Mouse (Mus musculus) small intestine, adult 2 months (tissue): ENCODE data around the gene Zc3h14. TPM values are rescaled to one million over a fixed set of nuclear protein-coding genes. Genes with fewer than 3 reads are reported as not detected.

Experiments used
- H3K27ac ChIP-seq: fragments of 200-500 bp; 2 replicates; pipeline ENCODE4 v1.5.1; 2012; ENCODE audit warnings: low read depth, low read length, control low read depth, inconsistent platforms; ENCODE audit not compliant: insufficient read depth
- H3K27me3 ChIP-seq: fragments of 200-500 bp; 2 replicates; pipeline ENCODE4 v1.6.1; 2012; ENCODE audit warnings: mild to moderate bottlenecking, moderate library complexity, low read length, inconsistent platforms; ENCODE audit not compliant: control insufficient read depth, insufficient read depth
- H3K36me3 ChIP-seq: fragments of 200-500 bp; 2 replicates; pipeline ENCODE4 v1.6.1; 2012; ENCODE audit warnings: mild to moderate bottlenecking, low read length, control low read depth, inconsistent platforms; ENCODE audit not compliant: control insufficient read depth, insufficient read depth
- H3K4me1 ChIP-seq: fragments of 200-500 bp; 2 replicates; pipeline ENCODE4 v1.6.1; 2012; ENCODE audit warnings: low read length, inconsistent platforms, mixed read lengths; ENCODE audit not compliant: control insufficient read depth, insufficient read depth, insufficient read length
- H3K4me3 ChIP-seq: fragments of 200-500 bp; 2 replicates; pipeline ENCODE4 v1.5.1; 2012; ENCODE audit warnings: low read depth, mild to moderate bottlenecking, control low read depth, inconsistent platforms, low read length, moderate library complexity
- CTCF ChIP-seq: fragments of 200-500 bp; IDR thresholded peaks from 2 replicates; pipeline ENCODE4 v1.5.1; 2012; ENCODE audit warnings: low read depth, mild to moderate bottlenecking, control low read depth, inconsistent platforms, low read length, moderate library complexity, mixed read lengths; ENCODE audit not compliant: insufficient replicate concordance, insufficient read length; ENCODE audit errors: extremely low read depth
- POLR2A ChIP-seq: fragments of 200-500 bp; IDR thresholded peaks from 2 replicates; pipeline ENCODE4 v1.6.1; 2012; ENCODE audit warnings: low read depth, mild to moderate bottlenecking, control low read depth, inconsistent platforms, low read length, moderate library complexity
- WGBS: fragments of 180-500 bp; shearing (Covaris S2); methylation state at CpG from one replicate; pipeline ENCODE4 v1.1.7; 2018; 5-methylcytosine and 5-hydroxymethylcytosine counted together
- polyA plus RNA-seq: library from polyadenylated mRNA; depleted of rRNA; stranded (reverse); fragments of >200 nt; gene quantifications from 2 replicates; pipeline ENCODE4 v1.2.3, GENCODE M21; 2012

The Zc3h14 gene
- polyA plus RNA-seq, 1 experiment, result 14.8 TPM

DNA sequence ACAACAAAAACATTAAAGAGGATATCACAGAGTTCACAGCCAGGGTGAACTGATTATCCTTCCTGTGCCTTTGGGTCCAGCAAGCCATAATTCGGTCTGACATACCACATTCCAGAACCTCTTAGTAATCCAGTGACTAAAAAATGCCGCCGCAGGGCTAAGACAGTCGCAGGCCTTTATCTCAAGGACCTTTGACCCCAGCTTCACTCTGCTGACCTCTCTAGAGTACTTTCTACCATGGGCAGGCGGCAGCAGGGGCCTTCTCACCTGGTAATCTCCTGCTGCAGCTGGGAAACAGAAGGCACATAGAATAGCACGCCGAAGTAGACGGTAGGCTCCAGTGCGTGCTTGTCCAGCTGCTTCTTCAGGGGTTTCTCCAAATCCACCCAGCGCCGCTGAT, 32.0 kb upstream of the Zc3h14 start:
- peak overlapping the region; percentile 80 for H3K27ac ChIP-seq
- 23% methylated on average over 11 of the region's 11 CpGs for WGBS

DNA sequence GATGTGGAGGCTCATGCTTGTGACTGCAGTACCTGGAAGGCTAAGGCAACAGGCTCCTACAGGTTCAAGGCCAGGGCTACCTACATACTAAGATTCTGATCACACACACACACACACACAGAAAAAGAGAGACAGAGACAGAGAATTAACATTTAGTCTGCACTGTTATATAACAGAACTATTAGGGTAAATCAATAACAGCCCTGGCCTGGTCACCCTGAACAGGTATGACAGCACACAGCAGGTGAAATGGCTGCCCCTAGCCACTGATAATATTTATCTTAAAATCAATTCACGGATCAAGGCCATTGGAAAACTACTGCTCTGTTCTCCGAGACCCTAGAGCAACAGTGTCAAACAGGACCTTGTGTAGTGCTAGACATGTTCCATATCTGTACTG, 30.6 kb upstream of the Zc3h14 start:
- Histone ChIP-seq H3K27ac (0 out of 2 replicates have a peak overlapping the region, but pooled peaks have one; percentile 18), H3K36me3 (no peaks in the 10 kb centered on the region), H3K4me3 (no peak overlapping the region), H3K4me1 (peaks cover 15% of the 10 kb centered on the region; the same call in 1 of the 2 replicates), H3K27me3 (no peaks in the 10 kb centered on the region)
- WGBS, result 41% methylated on average over 2 of the region's 2 CpGs
- no peak for TF ChIP-seq CTCF
- no peak for TF ChIP-seq POLR2A

More for the DNA sequence above, 32.0 kb upstream of the Zc3h14 start:
- Histone ChIP-seq H3K4me1 (peaks cover 15% of the 10 kb centered on the region; the same call in 1 of the 2 replicates), H3K27me3 (no peaks in the 10 kb centered on the region), H3K4me3 (no peak overlapping the region), H3K36me3 (no peaks in the 10 kb centered on the region)
- TF ChIP-seq POLR2A (no peak), CTCF (no peak)

- H3K27me3 ChIP-seq, result no peaks in the 10 kb centered on the region
- H3K4me3 ChIP-seq, result no peak overlapping the region
- WGBS, result 47% methylated on average over 3 of the region's 3 CpGs
- H3K4me1 ChIP-seq, result peaks cover 7% of the 10 kb centered on the region; the same call in 1 of the 2 replicates
- H3K36me3 ChIP-seq, result no peaks in the 10 kb centered on the region
- H3K27ac ChIP-seq, result no peak overlapping the region
- TF ChIP-seq CTCF, result no peak
- no peak for TF ChIP-seq POLR2A
Observed at GRCm38 (mm10) chr12:98720628-98721027, 26.1 kb upstream of the Zc3h14 start.

DNA sequence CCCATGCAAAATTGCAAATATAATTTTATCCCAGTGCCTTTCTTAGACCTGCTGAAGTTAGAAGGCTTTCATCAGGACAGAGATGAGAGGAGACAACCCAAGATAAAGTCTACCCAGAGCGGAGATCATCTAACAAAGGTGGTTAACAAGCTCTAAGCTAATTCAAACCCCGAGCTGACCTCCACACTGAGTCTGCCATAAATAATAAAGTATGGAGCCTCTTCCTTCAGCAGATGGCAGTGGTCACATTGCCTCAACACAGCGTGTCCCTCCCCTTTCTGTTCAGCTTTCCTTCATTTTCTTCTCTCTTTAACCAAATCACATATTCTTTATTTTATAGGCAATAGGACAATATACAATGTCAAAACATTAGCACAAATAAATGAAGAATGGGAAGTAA, 25.7 kb upstream of the Zc3h14 start:
- Histone ChIP-seq H3K27ac (no peak overlapping the region), H3K4me1 (peaks cover 11% of the 10 kb centered on the region), H3K4me3 (no peak overlapping the region), H3K27me3 (no peaks in the 10 kb centered on the region), H3K36me3 (no peaks in the 10 kb centered on the region)
- 66% methylated on average over 3 of the region's 3 CpGs for WGBS
- TF ChIP-seq POLR2A (no peak), CTCF (no peak)

- Histone ChIP-seq H3K4me1 (peaks cover 17% of the 10 kb centered on the region), H3K4me3 (no peak overlapping the region), H3K36me3 (no peaks in the 10 kb centered on the region), H3K27me3 (no peaks in the 10 kb centered on the region), H3K27ac (no peak overlapping the region; the same call in 1 of the 2 replicates)
- WGBS, result 91% methylated on average over 7 of the region's 7 CpGs
- TF ChIP-seq CTCF, result no peak
- no peak for TF ChIP-seq POLR2A
Observed at GRCm38 (mm10) chr12:98724224-98724623, 22.5 kb upstream of the Zc3h14 start.

DNA sequence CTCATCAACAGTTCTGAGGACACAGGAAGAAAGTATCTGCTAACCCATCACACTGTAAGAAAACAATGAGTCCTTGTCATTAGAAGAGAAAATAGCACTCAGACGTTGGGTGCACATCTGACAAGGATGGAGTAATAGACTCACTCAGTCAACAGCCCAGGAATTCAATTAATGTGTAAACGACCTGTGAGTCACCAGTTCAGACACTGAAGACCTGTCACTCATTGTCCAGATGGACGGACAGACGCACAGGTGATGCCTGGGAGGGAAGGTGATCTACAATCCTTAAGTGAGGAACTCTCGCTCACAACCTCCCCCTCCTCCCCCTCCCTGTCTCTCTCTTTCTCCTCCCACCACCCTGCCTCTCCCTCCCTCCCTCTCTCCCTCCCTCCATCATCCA, 21.8 kb upstream of the Zc3h14 start:
- no peak for TF ChIP-seq POLR2A
- TF ChIP-seq CTCF, result no peak
- Histone ChIP-seq H3K27me3 (no peaks in the 10 kb centered on the region), H3K36me3 (no peaks in the 10 kb centered on the region), H3K4me3 (no peak overlapping the region), H3K4me1 (peaks cover 17% of the 10 kb centered on the region), H3K27ac (peak overlapping the region; percentile 39)
- 33% methylated on average over 5 of the region's 5 CpGs for WGBS

DNA sequence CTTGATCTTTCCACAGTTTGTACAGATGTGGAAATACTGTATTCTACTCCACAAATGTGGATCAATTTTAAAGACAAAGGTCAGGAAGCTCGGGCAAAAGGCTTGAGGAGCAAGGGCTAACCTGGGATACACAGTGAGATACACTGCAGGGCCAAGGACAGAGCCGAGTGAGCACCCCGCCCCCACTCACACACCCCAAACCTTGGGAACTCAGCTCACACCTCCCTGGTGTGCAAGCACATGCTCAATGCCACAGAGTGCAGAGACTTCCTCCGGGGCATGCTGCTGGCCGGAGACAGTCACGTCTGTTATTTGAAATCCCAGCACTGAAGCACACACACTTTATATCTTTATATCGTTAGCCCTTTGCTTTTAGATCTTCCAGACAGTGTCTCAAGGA, 20.7 kb upstream of the Zc3h14 start:
- H3K4me1 ChIP-seq, result peaks cover 17% of the 10 kb centered on the region
- peak overlapping the region; percentile 35 for H3K27ac ChIP-seq
- H3K4me3 ChIP-seq, result no peak overlapping the region
- TF ChIP-seq CTCF (no peak), POLR2A (no peak)
- no peaks in the 10 kb centered on the region for H3K36me3 ChIP-seq
- WGBS, result 40% methylated on average over 7 of the region's 7 CpGs
- H3K27me3 ChIP-seq, result no peaks in the 10 kb centered on the region
